Mouse (Mus musculus) C2C12 (cell line): ENCODE data around the gene Csmd2.

ENCODE experiments used
- CTCF ChIP-seq: IDR thresholded peaks from one replicate; pipeline ENCODE4 v1.5.1; 2011; ENCODE audit not compliant: control insufficient read depth, insufficient read depth, insufficient read length
- FOSL1 ChIP-seq: IDR thresholded peaks from one replicate; pipeline ENCODE4 v1.8.0; 2011; ENCODE audit warnings: mild to moderate bottlenecking, low read length; ENCODE audit not compliant: poor library complexity, insufficient read depth, severe bottlenecking
- MYOD1 ChIP-seq: IDR thresholded peaks from one replicate; pipeline ENCODE4 v1.6.1; 2011; ENCODE audit warnings: low read depth; ENCODE audit not compliant: control insufficient read depth, insufficient read length

DNA sequence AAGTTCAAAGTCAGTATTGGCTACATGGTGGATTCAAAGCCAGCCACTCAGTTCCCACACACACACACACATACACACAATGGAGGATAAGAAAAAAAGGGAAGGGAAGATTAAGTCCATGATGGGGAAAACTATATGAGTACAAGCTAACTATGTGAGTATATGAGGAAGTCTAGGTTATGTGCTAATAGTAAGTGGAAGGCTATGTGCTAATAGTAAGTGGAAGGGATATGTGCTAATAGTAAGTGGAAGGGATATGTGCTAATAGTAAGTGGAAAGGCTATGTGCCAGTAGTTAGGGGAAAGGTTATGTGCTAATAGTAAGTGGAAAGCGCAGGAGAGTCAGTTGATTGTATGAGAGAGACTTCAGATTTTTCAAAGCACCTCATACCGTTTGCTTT lies 453.6 kb downstream of the Csmd2 start:
- TF ChIP-seq FOSL1 (no peak), CTCF (no peak), MYOD1 (no peak)
